Mouse (Mus musculus) hematopoietic multipotent progenitor cell, adult 10-12 weeks (in vitro differentiated cells): ENCODE results near the gene Bex1. TPM values are rescaled to one million over a fixed set of nuclear protein-coding genes. Genes with fewer than 3 reads are reported as not detected.

Experiments used
- polyA plus RNA-seq: library from polyadenylated mRNA; stranded (reverse); fragments of >175 nt; gene quantifications from 2 replicates; pipeline ENCODE4 v1.2.3, GENCODE M21; 2012; ENCODE audit warnings: low replicate concordance

Gene Bex1
- polyA plus RNA-seq, result 0.41 and 0.52 TPM in 2 replicates

GRCm38 (mm10) chrX:136214729-136215677, at the start of gene Bex1, which contains the start of gene Tceal7:
Gene Bex1, minus strand, starts transcription at chrX:136215513.
Gene Tceal7, plus strand, starts transcription at chrX:136214779.

GRCm38 (mm10) chrX:136244574-136245229, 29.4 kb upstream of the Bex1 start, which contains the start of gene Tceal9:
Gene Tceal9, plus strand, starts transcription at chrX:136245079.

GRCm38 (mm10) chrX:136203664-136204066, 11.6 kb downstream of the Bex1 start, which contains the start of gene Tceal5:
Gene Tceal5, minus strand, starts transcription at chrX:136203876.

GRCm38 (mm10) chrX:136172118-136172551, 43.2 kb downstream of the Bex1 start, which contains the start of gene Tceal8:
Gene Tceal8, minus strand, starts transcription at chrX:136172342.

Other genes with a start within 250 kb of the Bex1 start
- gene Arxes2, start 221.7 kb downstream of the Bex1 start, polyA plus RNA-seq, result 1.3 and 1.8 TPM in 2 replicates
- gene Arxes1, start 182.1 kb downstream of the Bex1 start, polyA plus RNA-seq, result not detected in 2 replicates
- gene Bex2, start 147.3 kb downstream of the Bex1 start, polyA plus RNA-seq, result 0.54 and 0.74 TPM in 2 replicates
- not detected in 2 replicates for gene Nxf3, start 130.3 kb downstream of the Bex1 start, polyA plus RNA-seq
- gene Bex4, start 76.5 kb downstream of the Bex1 start, polyA plus RNA-seq, result 0.36 and 3.0 TPM in 2 replicates
- 0.14 and 4.2 TPM in 2 replicates for gene Tceal8, start 43.2 kb downstream of the Bex1 start, polyA plus RNA-seq
- gene Tceal5, start 11.6 kb downstream of the Bex1 start, polyA plus RNA-seq, result 0.28 TPM in 1 of 2 replicates, not detected in the other
- not detected in 2 replicates for gene Tceal7, start 734 bp downstream of the Bex1 start, polyA plus RNA-seq
- gene Tceal9, start 29.6 kb upstream of the Bex1 start, polyA plus RNA-seq, result 17.3 and 33.5 TPM in 2 replicates
- gene Bex3, start 54.7 kb upstream of the Bex1 start, polyA plus RNA-seq, result 68.8 and 86.7 TPM in 2 replicates